Mouse (Mus musculus) G1E (cell line): Measurements from ENCODE around the gene Rnf167. TPM values are rescaled to one million over a fixed set of nuclear protein-coding genes. Genes with fewer than 3 reads are reported as not detected.
A peak's percentile ranks its signal among the peaks of the same experiment; 100 is the strongest.

Experiments used
- ATAC-seq: 2 replicates; pipeline ENCODE4 v1.8.0; 2016; ENCODE audit warnings: mild to moderate bottlenecking; ENCODE audit not compliant: insufficient number of reproducible peaks, poor library complexity, low FRiP score, severe bottlenecking; ENCODE audit errors: extremely low read depth
- DNase-seq: peaks from one replicate; pipeline ENCODE4 v3.0.0; 2012; ENCODE audit warnings: low spot score
- H3K27me3 ChIP-seq: 2 replicates; pipeline ENCODE4 v1.6.1; 2012; ENCODE audit warnings: mild to moderate bottlenecking, low read length, inconsistent platforms; ENCODE audit not compliant: insufficient read depth
- H3K36me3 ChIP-seq: replicated peaks from 2 replicates; pipeline ENCODE3; 2012; ENCODE audit warnings: mild to moderate bottlenecking, inconsistent platforms
- H3K4me1 ChIP-seq: 2 replicates; pipeline ENCODE4 v1.6.1; 2012; ENCODE audit warnings: low read depth, low read length, inconsistent platforms, mixed read lengths; ENCODE audit not compliant: insufficient read depth
- H3K4me3 ChIP-seq: 2 replicates; pipeline ENCODE4 v1.5.1; 2012; ENCODE audit warnings: low read depth, mild to moderate bottlenecking, inconsistent platforms, low read length, moderate library complexity, mixed read lengths
- H3K9me3 ChIP-seq: replicated peaks from 2 replicates; pipeline ENCODE4 v1.6.1; 2012; ENCODE audit warnings: inconsistent platforms
- CTCF ChIP-seq: IDR thresholded peaks from 2 replicates; pipeline ENCODE4 v1.5.1; 2012; ENCODE audit warnings: low read depth, low read length, inconsistent platforms, mixed read lengths
- GATA1 ChIP-seq: IDR thresholded peaks from 2 replicates; pipeline ENCODE4 v1.6.1; 2012; ENCODE audit warnings: borderline replicate concordance, low read length, inconsistent platforms, mixed read lengths
- GATA2 ChIP-seq: IDR thresholded peaks from 2 replicates; pipeline ENCODE4 v1.6.1; 2012; ENCODE audit warnings: low read depth, low read length, inconsistent platforms, borderline replicate concordance
- POLR2AphosphoS5 ChIP-seq: IDR thresholded peaks from 2 replicates; pipeline ENCODE4 v1.6.1; 2012; ENCODE audit warnings: low read depth, low read length, inconsistent platforms; ENCODE audit not compliant: insufficient replicate concordance
- TAL1 ChIP-seq: conservative IDR thresholded peaks from 2 replicates; pipeline ENCODE4 v1.6.1; 2012; ENCODE audit warnings: low read depth, low read length, inconsistent platforms, mixed read lengths
- polyA plus RNA-seq: library from polyadenylated mRNA; stranded (reverse); fragments of >175 nt; gene quantifications from 2 replicates; pipeline ENCODE4 v1.2.3, GENCODE M21; 2012
- total RNA-seq, 2 experiments: library from RNA; stranded (forward) in 1 of 2; stranded (reverse) in 1 of 2; fragments of 200-1000 nt in 1 of 2; fragments of >200 nt in 1 of 2; fragmentation: Nextera tagmentation in 1 of 2; gene quantifications; 2 replicates each; pipeline ENCODE4 v1.2.3; 2014 to 2017

Rnf167 gene
- total and polyA plus RNA-seq, 3 experiments = 64.1 to 115 (median 81.3) TPM

DNA sequence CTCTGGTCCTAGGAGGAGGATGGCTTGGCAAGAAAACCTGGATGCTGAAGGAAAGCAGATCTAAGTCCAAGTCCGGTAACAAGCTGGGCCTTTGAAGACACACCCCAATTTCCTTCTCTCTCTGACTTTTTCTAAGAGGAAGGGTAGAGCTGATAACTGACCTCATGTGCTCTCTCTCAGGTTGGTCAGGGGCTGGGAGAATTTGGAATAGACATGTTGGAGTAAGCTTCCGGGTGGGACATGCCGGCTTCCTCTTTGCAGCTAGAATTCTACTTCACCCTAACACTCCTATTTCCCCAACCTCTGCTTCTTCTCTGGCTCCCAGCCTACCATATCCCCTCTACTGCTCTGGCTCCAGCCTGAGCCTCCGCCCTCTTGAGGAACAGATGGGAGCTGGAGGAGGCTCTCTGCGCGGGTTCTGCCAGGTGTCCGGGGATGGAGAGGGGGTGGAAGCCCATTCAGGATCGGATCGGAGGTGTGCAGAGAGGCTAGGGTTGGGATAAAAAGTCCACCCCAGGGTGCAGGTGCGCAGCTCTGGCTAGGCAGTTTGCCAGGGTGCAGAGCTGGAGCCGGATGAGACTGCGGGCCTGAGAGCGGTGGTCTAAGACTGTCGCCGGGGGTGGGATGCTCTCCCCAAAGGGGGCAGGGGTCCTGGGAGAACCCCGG, 40.0 kb downstream of the Rnf167 start:
- Histone ChIP-seq H3K36me3 (peaks cover 46% of the 10 kb centered on the region), H3K4me1 (peaks cover 35% of the 10 kb centered on the region), H3K27me3 (no peaks in the 10 kb centered on the region; the same call in 1 of the 2 replicates), H3K9me3 (no peaks in the 10 kb centered on the region), H3K4me3 (peak overlapping the region; percentile 88)
- ATAC-seq (0 out of 2 replicates have a peak, but pooled peaks have one; percentile 4), DNase-seq (peak; percentile 52)
- TF ChIP-seq CTCF (no peak), GATA1 (no peak), POLR2AphosphoS5 (no peak), TAL1 (no peak), GATA2 (no peak)

DNA sequence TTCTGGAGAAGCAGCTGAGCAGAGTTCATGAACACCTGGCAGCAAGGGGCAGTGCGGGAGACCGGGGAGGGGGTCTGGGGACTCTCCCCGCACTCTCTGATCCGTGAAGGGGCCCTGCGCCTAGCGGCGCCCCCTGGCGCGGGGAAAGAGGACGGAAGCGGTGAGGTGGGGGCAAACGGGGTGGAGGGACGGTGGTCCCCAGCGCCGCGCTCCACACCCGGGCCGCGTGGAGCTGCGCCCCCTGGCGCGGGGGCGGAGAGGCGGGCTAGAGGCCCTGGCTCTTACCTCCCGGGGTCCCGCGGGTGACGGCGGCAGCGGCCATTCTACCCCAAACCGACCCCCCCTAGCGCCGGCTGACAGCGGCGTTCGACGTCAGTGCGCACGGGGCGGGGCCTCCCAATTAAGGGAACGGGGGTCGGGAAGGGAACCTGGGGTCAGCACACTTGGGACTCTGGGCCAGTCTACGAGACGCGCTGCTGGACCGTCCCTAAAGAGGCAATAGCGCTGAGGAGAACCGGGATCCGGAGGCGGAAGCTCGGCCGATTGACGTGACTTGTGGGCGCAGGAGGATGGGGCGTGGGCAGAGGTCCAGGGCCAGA, 40.7 kb downstream of the Rnf167 start, which contains the start of gene Camta2:
Camta2 (minus strand) TSS at position 505 of the 599 bp plus-strand sequence.
- peaks cover 3% of the 10 kb centered on the region; the same call in 1 of the 2 replicates for H3K27me3 ChIP-seq
- peak; percentile 35; the same call in 1 of the 2 replicates for ATAC-seq
- peak; percentile 37 for TF ChIP-seq CTCF
- TF ChIP-seq POLR2AphosphoS5 = no peak
- TF ChIP-seq TAL1 = no peak
- peaks cover 39% of the 10 kb centered on the region for H3K36me3 ChIP-seq
- no peaks in the 10 kb centered on the region for H3K9me3 ChIP-seq
- H3K4me1 ChIP-seq = peaks cover 29% of the 10 kb centered on the region
- DNase-seq = peak; percentile 90
- H3K4me3 ChIP-seq = peak within 1 kb of the TSS; percentile 88

DNA sequence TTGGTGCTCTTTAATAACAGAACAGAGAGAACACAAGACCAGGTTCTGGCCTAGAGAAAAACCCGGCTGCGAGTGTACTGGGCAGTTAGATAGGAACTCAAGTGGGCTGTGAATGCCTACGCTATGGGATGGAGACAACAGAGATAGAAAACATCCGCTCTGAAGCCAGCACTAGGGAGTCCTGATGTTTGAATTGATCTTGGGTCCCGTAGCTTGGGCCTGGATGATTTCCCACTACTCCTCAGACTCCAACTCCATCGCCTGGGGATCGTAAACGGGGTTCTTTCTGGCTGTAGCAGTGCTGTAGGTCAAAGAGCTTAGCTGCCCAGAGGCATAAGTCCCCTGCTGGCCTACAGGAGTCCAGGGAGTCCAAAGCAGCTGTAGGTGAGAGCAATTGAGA, 41.3 kb downstream of the Rnf167 start:
- peak overlapping the region; percentile 88 for H3K4me3 ChIP-seq
- no peak for ATAC-seq
- H3K36me3 ChIP-seq = peaks cover 32% of the 10 kb centered on the region
- no peaks in the 10 kb centered on the region for H3K9me3 ChIP-seq
- TF ChIP-seq GATA1 (no peak), CTCF (no peak), TAL1 (no peak), POLR2AphosphoS5 (no peak), GATA2 (no peak)
- DNase-seq = no peak
- H3K4me1 ChIP-seq = peaks cover 27% of the 10 kb centered on the region
- H3K27me3 ChIP-seq = peaks cover 3% of the 10 kb centered on the region; the same call in 1 of the 2 replicates

DNA sequence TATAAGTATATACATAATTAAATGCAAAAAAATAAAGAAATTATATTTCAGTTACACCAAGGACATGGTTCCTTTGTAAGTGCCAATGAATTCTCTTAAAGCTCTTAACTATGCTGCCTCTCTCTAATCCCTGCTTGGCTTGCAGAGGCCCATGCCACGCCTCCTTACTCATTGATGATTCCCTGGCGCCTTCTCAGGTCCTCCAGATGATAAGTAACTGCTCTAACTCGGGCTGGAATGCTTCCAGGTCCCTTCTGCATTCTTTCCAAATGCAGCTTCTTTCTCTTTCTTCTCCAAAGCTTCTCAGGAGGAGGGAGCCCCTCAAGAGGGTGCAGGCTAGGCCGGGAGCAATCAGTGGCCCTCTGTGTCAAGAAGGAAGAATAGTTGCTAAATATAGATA, 42.5 kb downstream of the Rnf167 start:
- peaks cover 24% of the 10 kb centered on the region for H3K4me1 ChIP-seq
- H3K36me3 ChIP-seq = peaks cover 20% of the 10 kb centered on the region
- peaks cover 3% of the 10 kb centered on the region; the same call in 1 of the 2 replicates for H3K27me3 ChIP-seq
- no peak overlapping the region for H3K4me3 ChIP-seq
- DNase-seq (no peak), ATAC-seq (no peak)
- TF ChIP-seq CTCF (no peak), TAL1 (no peak), GATA2 (no peak), POLR2AphosphoS5 (no peak), GATA1 (no peak)
- no peaks in the 10 kb centered on the region for H3K9me3 ChIP-seq

GRCm38 (mm10) chr11:70693504-70693903, 46.5 kb downstream of the Rnf167 start:
- no peaks in the 10 kb centered on the region for H3K36me3 ChIP-seq
- H3K27me3 ChIP-seq = peaks cover 3% of the 10 kb centered on the region; the same call in 1 of the 2 replicates
- ATAC-seq = no peak
- TF ChIP-seq POLR2AphosphoS5 = no peak
- TF ChIP-seq GATA1 = no peak
- TF ChIP-seq GATA2 = no peak
- TF ChIP-seq CTCF = no peak
- TF ChIP-seq TAL1 = no peak
- peaks cover 6% of the 10 kb centered on the region for H3K4me1 ChIP-seq
- no peak overlapping the region for H3K4me3 ChIP-seq
- H3K9me3 ChIP-seq = no peaks in the 10 kb centered on the region
- DNase-seq = no peak

DNA sequence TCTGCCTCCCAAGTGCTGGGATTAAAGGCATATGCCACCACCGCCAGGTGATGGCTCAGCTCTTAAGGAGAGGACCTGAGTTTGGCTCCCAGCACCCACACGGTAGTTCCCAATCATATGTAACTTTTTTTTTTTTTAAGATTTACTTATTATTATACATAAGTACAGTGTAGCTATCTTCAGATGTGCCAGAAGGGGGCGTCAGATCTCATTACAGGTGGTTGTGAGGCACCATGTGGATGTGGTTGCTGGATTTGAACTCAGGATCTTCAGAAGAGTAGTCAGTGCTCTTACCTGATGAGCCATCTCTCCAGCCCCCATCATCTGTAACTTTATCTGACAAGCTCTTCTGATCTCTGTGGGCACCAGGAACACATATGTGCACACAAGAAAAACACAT, 50.3 kb downstream of the Rnf167 start:
- no peak overlapping the region for H3K4me3 ChIP-seq
- peaks cover 23% of the 10 kb centered on the region for H3K4me1 ChIP-seq
- H3K36me3 ChIP-seq = peaks cover 3% of the 10 kb centered on the region
- no peak for TF ChIP-seq CTCF
- TF ChIP-seq POLR2AphosphoS5 = no peak
- no peak for TF ChIP-seq TAL1
- no peak for TF ChIP-seq GATA2
- TF ChIP-seq GATA1 = no peak
- H3K27me3 ChIP-seq = no peaks in the 10 kb centered on the region
- H3K9me3 ChIP-seq = no peaks in the 10 kb centered on the region
- ATAC-seq (no peak), DNase-seq (no peak)

DNA sequence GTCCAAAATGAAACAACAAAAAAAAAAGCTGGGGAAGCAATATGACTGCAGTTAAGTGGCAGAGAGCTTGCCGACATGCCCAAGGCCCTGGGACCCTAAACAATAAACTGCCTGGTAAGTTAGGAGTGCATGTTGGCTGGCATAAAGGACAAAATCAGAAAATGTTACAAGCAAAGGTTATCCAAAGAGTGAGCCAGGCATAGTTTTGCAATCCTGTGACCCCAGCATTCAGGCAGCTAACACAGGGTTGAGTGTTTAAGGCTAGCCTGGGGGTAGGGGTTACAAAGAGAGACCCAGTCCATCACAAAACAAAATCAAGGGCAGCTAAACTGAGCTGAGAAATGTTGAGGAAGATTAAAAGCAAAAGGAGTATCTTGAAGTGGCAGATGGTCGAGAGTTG, 52.0 kb downstream of the Rnf167 start:
- Histone ChIP-seq H3K36me3 (peaks cover 20% of the 10 kb centered on the region), H3K4me3 (peak overlapping the region; percentile 82; the same call in 1 of the 2 replicates), H3K4me1 (peaks cover 27% of the 10 kb centered on the region), H3K9me3 (no peaks in the 10 kb centered on the region), H3K27me3 (no peaks in the 10 kb centered on the region)
- ATAC-seq = no peak
- TF ChIP-seq GATA1 (no peak), CTCF (no peak), TAL1 (no peak)
- no peak for DNase-seq
